Mouse (Mus musculus) mouse embryonic stem cell (cell line): Measurements from ENCODE around the gene Sult2a3.
"Not testable (repeated sequence)": the region's sequence is repeated elsewhere in the genome, so short reads cannot be mapped to it uniquely, and the experiment has no call there.

Experiments
- in situ Hi-C, 2 experiments: fragments of 300-500 bp; cut with MboI; formaldehyde crosslinking; loops; 1 replicate in 1 of 2; 3 replicates in 1 of 2; pipeline ENCODE4 v1.14.3; 2019 to 2020; ENCODE audit warnings: low sequenced_read_pairs in 2 of 2, low pct_unique_long_range_greater_than_20kb in 1 of 2, mixed read lengths in 1 of 2; ENCODE audit not compliant: unreplicated experiment in 1 of 2

The Sult2a3 gene

GRCm38 (mm10) chr7:14122944-14123343, at the start of gene Sult2a3:
Gene Sult2a3 (minus strand): TSS chr7:14123044.
- in situ Hi-C loops: no loop called here

GRCm38 (mm10) chr7:14120436-14120835, 2.4 kb downstream of the Sult2a3 start:
- in situ Hi-C loops: no loop called here

- in situ Hi-C loops: not testable (repeated sequence)
These were observed 3.0 kb downstream of the Sult2a3 start for GRCm38 (mm10) chr7:14119865-14120264.

- in situ Hi-C loops: no loop called here
These were observed 6.1 kb downstream of the Sult2a3 start for GRCm38 (mm10) chr7:14116761-14117160.

GRCm38 (mm10) chr7:14114471-14114870, 8.4 kb downstream of the Sult2a3 start:
- in situ Hi-C loops: not testable (repeated sequence)

- in situ Hi-C loops: not testable (repeated sequence)
These were observed 75.0 kb downstream of the Sult2a3 start for GRCm38 (mm10) chr7:14047821-14048220.

- in situ Hi-C loops: not testable (repeated sequence)
These were observed 92.0 kb downstream of the Sult2a3 start for GRCm38 (mm10) chr7:14030831-14031230.
